In the genomic region with DNA sequence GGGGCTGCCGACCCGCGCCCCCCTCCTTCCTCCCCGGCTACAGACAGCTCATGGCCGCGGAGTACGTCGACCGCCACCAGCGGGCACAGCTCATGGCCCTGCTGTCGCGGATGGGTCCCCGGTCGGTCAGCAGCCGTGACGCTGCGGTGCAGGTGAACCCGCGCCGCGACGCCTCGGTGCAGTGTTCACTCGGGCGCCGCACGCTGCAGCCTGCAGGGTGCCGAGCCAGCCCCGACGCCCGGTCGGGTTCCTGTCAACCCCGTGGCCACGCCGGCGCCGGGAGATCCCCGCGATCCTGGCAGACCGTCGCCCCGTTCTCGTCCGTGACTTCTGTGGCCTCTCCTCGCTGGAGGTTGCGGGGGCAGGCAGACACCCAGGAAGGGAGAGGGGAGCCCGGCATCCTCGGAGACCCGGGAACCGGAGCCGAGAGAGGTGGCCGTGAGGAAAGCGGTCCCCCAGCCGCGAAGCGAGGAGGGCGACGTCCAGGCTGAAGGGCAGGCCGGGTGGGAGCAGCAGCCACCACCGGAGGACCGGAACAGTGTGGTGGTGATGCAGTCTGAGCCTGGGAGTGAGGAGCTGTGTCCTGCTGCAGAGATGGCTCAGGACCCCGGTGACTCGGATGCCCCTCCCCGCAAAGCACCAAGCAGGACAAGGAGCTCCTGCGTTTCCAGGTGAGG, we compare ENCODE assay signal across 10 mouse cellular contexts. TPM values are rescaled to one million over a fixed set of nuclear protein-coding genes. Genes with fewer than 3 reads are reported as not detected.
DNase-seq lines count a peak whose midpoint lies in the region; ATAC-seq and TF ChIP-seq lines count a peak whose summit lies in the region.
"Not testable (repeated sequence)": the region's sequence is repeated elsewhere in the genome, so short reads cannot be mapped to it uniquely, and the experiment has no call there.
"Had no signal": no experiment of that assay in that cellular context is flagged by ENCODE, and none has a peak within 500 bp of the region (broad histone marks: within the 10 kb centered on the region; RNA-seq: fewer than 3 reads in every experiment).

No protein-coding gene starts in this region.

- H3K4me1 ChIP-seq in ES-E14 (ENCODE audit: control insufficient read depth in 2 of 2, insufficient read depth in 2 of 2, low read length in 2 of 2, poor library complexity in 1 of 2); embryonic facial prominence, embryonic 11.5 days (ENCODE audit: control insufficient read depth, insufficient read depth, low read length); kidney, adult 2 months (ENCODE audit: control insufficient read depth, insufficient read depth, low read length); liver, embryonic 13.5 days (replicated peaks); midbrain, embryonic 11.5 days (ENCODE audit: control insufficient read depth, insufficient read depth, low read length): not testable (repeated sequence)

- intact Hi-C loops in gastrocnemius, adult 2 months (cut with DNase I), result not testable (repeated sequence)

- not testable (repeated sequence) for H3K9me3 ChIP-seq in ES-E14 (ENCODE audit: control insufficient read depth, insufficient read depth, low read depth, low read length); embryonic facial prominence, embryonic 11.5 days (replicated peaks; ENCODE audit: control insufficient read depth, low read length); liver, embryonic 13.5 days (replicated peaks); midbrain, embryonic 11.5 days (ENCODE audit: control insufficient read depth, low read length)

- H3K9ac ChIP-seq in ES-E14 (ENCODE audit: insufficient read depth, low read depth, low read length, poor library complexity, severe bottlenecking), result peak overlapping the region; percentile 66
- H3K9ac ChIP-seq in embryonic facial prominence, embryonic 11.5 days (replicated peaks; ENCODE audit: low read length); liver, embryonic 13.5 days: not testable (repeated sequence)
- H3K9ac ChIP-seq in midbrain, embryonic 11.5 days (ENCODE audit: low read length), result peak overlapping the region; percentile 7; the same call in 1 of the 2 replicates

- H3K27me3 ChIP-seq in embryonic facial prominence, embryonic 11.5 days (ENCODE audit: control insufficient read depth, insufficient read depth, low read length); kidney, adult 2 months (replicated peaks; ENCODE audit: control insufficient read depth, insufficient read depth, low read length); midbrain, embryonic 11.5 days (ENCODE audit: control insufficient read depth, insufficient read depth, low read length): not testable (repeated sequence)
- peaks cover 56% of the 10 kb centered on the region for H3K27me3 ChIP-seq in liver, embryonic 13.5 days

- in situ Hi-C loops in ES-E14 (cut with MboI; ENCODE audit: low sequenced_read_pairs in 2 of 2, unreplicated experiment in 2 of 2), result not testable (repeated sequence)

- DNase-seq in ES-E14 (ENCODE audit: low read depth, low spot score); embryonic facial prominence, embryonic 11.5 days (ENCODE audit: low spot score); gastrocnemius, adult 2 months; kidney, adult 2 months; liver, embryonic 13.5 days: not testable (repeated sequence)
- DNase-seq in heart, postnatal 4 days, result peak; percentile 7
- peak; percentile 94 for DNase-seq in midbrain, embryonic 11.5 days (ENCODE audit: low spot score, missing footprints)
- peak; percentile 41 for DNase-seq in retina, embryonic 14.5 days (ENCODE audit: low spot score)

- TF ChIP-seq CTCF in gastrocnemius, adult 2 months (IDR thresholded peaks at IDR 0.05); kidney, adult 2 months (conservative IDR thresholded peaks at IDR 0.05; ENCODE audit: insufficient read depth, insufficient read length, low read depth, low read length): not testable (repeated sequence)

- H3K36me3 ChIP-seq in ES-E14 (ENCODE audit: control insufficient read depth, insufficient read depth, low read length, poor library complexity, severe bottlenecking); embryonic facial prominence, embryonic 11.5 days (replicated peaks; ENCODE audit: control insufficient read depth, insufficient read depth, low read depth, low read length); kidney, adult 2 months (ENCODE audit: control insufficient read depth, insufficient read depth, low read length); liver, embryonic 13.5 days; midbrain, embryonic 11.5 days (ENCODE audit: control insufficient read depth, insufficient read depth, low read length): not testable (repeated sequence)

- WGBS in embryonic facial prominence, embryonic 11.5 days, result 1% methylated on average over 49 of the region's 65 CpGs
- WGBS in kidney, adult 2 months, result 3% methylated on average over 63 of the region's 65 CpGs
- 3% methylated on average over 51 of the region's 65 CpGs for WGBS in liver, embryonic 13.5 days (ENCODE audit: insufficient replicate concordance)
- 2% methylated on average over 50 of the region's 65 CpGs for WGBS in midbrain, embryonic 11.5 days

- peak overlapping the region; percentile 61 for H3K4me2 ChIP-seq in embryonic facial prominence, embryonic 11.5 days (ENCODE audit: low read depth, low read length)
- H3K4me2 ChIP-seq in liver, embryonic 13.5 days, result peak overlapping the region; percentile 58
- H3K4me2 ChIP-seq in midbrain, embryonic 11.5 days, result peak overlapping the region; percentile 53

- peak overlapping the region; percentile 59 to 64 for H3K4me3 ChIP-seq in ES-E14 (ENCODE audit: insufficient read depth in 1 of 2, low read depth in 1 of 2, low read length in 2 of 2, poor library complexity in 1 of 2, severe bottlenecking in 1 of 2)
- peak overlapping the region; percentile 30 for H3K4me3 ChIP-seq in embryonic facial prominence, embryonic 11.5 days (ENCODE audit: low read depth, low read length)
- H3K4me3 ChIP-seq in gastrocnemius, adult 2 months, result peak overlapping the region; percentile 62
- H3K4me3 ChIP-seq in kidney, adult 2 months (ENCODE audit: insufficient read depth, low read depth, low read length), result peak overlapping the region; percentile 40
- H3K4me3 ChIP-seq in liver, embryonic 13.5 days (replicated peaks), result peak overlapping the region; percentile 37
- H3K4me3 ChIP-seq in midbrain, embryonic 11.5 days (ENCODE audit: low read depth, low read length), result peak overlapping the region; percentile 36

- ATAC-seq in embryonic facial prominence, embryonic 11.5 days (replicated peaks; ENCODE audit: insufficient number of reproducible peaks, low FRiP score, low TSS enrichment, low read depth), result peak; percentile 50; the same call in 1 of the 2 replicates
- not testable (repeated sequence) for ATAC-seq in liver, embryonic 13.5 days (ENCODE audit: low read depth)
- ATAC-seq in midbrain, embryonic 11.5 days (ENCODE audit: low FRiP score), result peak; percentile 85

- TF ChIP-seq POLR2A in kidney, adult 2 months (IDR thresholded peaks at IDR 0.05; ENCODE audit: low read depth, low read length), result not testable (repeated sequence)

- H3K27ac ChIP-seq in ES-E14 (ENCODE audit: insufficient read depth, low read depth, low read length, poor library complexity, severe bottlenecking); embryonic facial prominence, embryonic 11.5 days (replicated peaks; ENCODE audit: low read depth, low read length); gastrocnemius, adult 2 months; kidney, adult 2 months (ENCODE audit: insufficient read depth, low read depth, low read length); liver, embryonic 13.5 days; midbrain, embryonic 11.5 days (ENCODE audit: low read depth, low read length): not testable (repeated sequence)

RNA-seq across cellular contexts. Expression of gene Slc10a4, which starts 7.1 kb away (rescaled TPM):
- total RNA-seq in ES-E14 (2012; rRNA removed), result 0.45 and 0.53 TPM in 2 replicates
- 1.9 and 2.3 TPM in 2 replicates for polyA plus RNA-seq in embryonic facial prominence, embryonic 11.5 days (2014; fragmentation: Nextera tagmentation; extraction: Ambion mirVana)
- total RNA-seq in gastrocnemius, adult 2 months (2021), result not detected
- total RNA-seq in heart, postnatal 4 days (2021), result under 1 TPM; 0.12 to 0.63 TPM
- polyA plus RNA-seq in kidney, adult 2 months (2012; rRNA removed), result 0.77 and 2.3 TPM in 2 replicates
- polyA plus RNA-seq in liver, embryonic 13.5 days (2015; fragmentation: Nextera tagmentation; extraction: Ambion mirVana), result 0.06 and 0.10 TPM in 2 replicates
- polyA plus RNA-seq in midbrain, embryonic 11.5 days (2014; fragmentation: Nextera tagmentation; extraction: Ambion mirVana), result 8.3 and 9.0 TPM in 2 replicates

RNA-seq across cellular contexts. Expression of gene Gm10135, which starts 39.2 kb away (rescaled TPM):
- total RNA-seq in ES-E14 (2012; rRNA removed), result not detected in 2 replicates
- not detected in 2 replicates for polyA plus RNA-seq in embryonic facial prominence, embryonic 11.5 days (2014; fragmentation: Nextera tagmentation; extraction: Ambion mirVana)
- not detected for total RNA-seq in gastrocnemius, adult 2 months (2021)
- total RNA-seq in heart, postnatal 4 days (2021), result not detected
- not detected in 2 replicates for polyA plus RNA-seq in kidney, adult 2 months (2012; rRNA removed)
- not detected in 2 replicates for polyA plus RNA-seq in liver, embryonic 13.5 days (2015; fragmentation: Nextera tagmentation; extraction: Ambion mirVana)
- not detected in 2 replicates for polyA plus RNA-seq in midbrain, embryonic 11.5 days (2014; fragmentation: Nextera tagmentation; extraction: Ambion mirVana)
- total RNA-seq: heart, postnatal 36 days; left cerebral cortex, postnatal 4 days had no signal
